Mouse (Mus musculus) spleen, postnatal 4 days (tissue): Measurements from ENCODE around the gene Atf1.
A peak's percentile ranks its signal among the peaks of the same experiment; 100 is the strongest.

Experiments
- DNase-seq, 2 experiments: peaks; one replicate each; pipeline ENCODE4 v3.0.0; 2022; ENCODE audit warnings: low spot score in 2 of 2

The Atf1 gene

GRCm38 (mm10) chr15:100215092-100215491, 12.5 kb upstream of the Atf1 start:
- DNase-seq: no peak

GRCm38 (mm10) chr15:100216173-100216572, 11.4 kb upstream of the Atf1 start:
- DNase-seq: no peak

DNA sequence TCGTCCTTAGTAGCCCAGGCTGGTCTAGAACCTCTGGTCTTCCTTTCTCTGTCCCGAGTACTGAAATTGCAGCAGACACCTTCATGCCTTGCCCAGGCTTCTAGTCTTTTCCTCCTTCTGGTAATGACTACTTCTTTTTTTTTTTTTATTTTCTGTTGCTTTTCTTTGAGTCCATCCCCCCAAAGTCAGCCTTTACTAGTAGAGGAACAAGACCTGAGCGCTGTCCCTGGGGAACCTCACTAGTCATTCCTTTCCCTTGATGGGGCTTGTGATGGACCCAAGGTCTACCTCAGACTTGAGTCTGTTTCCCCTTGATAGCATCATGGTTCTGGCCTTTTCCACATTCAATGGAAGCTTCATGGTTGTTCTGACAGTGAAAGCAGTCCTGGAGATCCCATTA, 9.6 kb upstream of the Atf1 start:
- no peak for DNase-seq

DNA sequence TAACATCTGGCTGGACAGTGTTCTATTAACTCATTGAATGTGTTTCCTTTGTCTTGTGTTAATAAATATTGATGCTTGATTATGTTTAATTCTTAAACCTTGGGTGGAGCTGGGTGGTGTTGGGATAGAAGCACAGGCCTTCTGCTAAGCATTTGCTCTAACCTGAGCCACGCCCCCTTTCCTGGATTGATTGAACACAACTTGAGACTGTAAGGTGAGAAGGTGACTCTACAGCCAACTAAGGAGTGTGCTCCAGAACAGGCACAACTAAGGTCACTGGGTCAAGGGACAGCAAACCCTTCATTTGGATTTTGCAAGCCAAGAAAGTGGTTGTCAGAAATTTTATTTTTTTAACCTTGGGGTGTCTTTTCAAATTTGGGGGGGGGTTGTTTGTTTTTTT, 8.2 kb upstream of the Atf1 start:
- no peak for DNase-seq

DNA sequence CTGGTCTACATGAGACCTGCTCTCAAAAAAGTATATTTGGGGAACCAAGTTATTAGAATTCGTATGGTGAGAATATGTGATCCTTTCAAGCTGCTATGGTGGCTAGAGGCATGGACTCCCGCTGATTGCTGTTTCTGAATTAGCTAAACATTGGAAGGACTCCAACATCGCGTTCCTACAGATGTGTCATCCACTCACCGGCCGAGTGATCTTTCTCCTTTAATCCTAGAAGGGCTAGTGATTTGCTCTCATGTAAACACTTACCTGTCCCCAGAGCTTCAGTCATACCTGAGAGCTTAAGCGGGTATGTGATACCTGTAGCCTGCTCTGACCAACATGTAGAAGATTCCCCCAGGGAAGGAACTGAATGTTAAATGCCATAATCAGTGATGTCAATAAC, 6.7 kb upstream of the Atf1 start:
- no peak for DNase-seq

DNA sequence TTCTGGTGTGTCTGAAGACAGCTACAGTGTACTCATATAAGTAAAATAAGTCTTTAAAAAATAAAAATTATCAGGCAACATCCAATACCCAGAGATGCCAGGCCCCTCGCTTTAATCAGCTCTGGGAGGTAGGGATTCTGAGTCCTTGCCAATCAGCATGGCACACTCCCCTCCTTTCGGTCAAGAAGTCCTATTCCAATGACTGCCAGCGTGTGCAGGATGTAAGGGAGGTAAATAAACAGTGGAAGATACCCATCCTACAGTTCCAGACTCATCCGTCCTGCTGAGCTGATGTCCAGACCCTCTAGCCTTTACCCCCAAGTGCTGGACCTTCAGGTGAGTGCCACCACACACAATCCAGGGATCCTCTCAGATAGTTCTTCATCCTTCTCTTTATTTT, 2.2 kb upstream of the Atf1 start:
- DNase-seq: no peak

DNA sequence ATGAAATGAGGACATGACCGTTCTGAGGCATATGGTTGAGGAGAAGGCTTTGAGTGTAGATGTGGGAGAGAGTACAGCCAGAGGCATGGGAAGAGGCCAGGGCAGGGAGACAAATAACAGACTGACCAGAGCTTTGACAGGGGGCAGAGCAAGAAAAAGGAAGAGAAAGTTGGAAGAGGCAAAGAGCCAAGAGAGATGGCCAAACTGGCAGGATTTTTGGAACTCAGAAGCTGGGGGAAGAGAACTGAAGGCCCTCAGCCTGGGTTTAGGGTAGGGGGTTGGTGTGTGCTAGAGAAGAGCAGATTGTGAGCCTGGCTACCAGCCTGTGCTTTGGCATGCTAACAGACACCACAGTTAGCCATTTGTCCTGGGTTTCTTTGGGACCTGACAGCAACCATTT, 1.7 kb upstream of the Atf1 start:
- no peak for DNase-seq

DNA sequence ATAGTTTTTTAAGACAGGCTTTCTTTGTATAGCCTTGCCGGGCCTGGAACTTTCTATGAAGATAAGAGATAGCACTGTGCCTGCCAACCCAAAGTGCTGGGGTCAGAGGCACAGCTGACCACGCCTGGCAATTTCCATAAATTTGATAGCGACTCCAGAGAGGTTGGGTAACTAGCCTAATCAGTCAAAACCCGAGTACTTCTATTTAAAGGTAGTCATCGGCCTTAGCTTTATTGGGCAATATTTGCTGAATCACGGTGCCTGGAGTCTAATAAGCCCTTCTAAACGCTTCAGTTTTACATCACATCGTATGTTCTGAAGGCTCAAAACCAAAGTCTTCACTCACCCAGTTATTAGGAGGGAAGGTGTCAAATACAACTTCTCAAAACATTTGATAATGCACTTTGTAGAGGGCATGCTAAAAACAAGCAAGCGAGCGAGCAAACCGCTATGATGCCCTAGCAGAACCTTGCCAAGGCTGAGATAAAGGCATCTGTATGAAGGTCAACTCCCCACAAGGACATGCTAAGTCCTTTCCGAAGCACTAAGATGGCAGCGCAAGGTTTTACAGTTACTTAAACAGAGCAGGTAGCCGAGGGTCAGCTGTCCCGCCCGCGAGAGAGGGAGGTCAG, 472 bp upstream of the Atf1 start:
- DNase-seq: peak in 1 of 2 experiments; percentile 38

GRCm38 (mm10) chr15:100228535-100229336, 1.1 kb downstream of the Atf1 start:
- DNase-seq: no peak

GRCm38 (mm10) chr15:100230655-100231054, 3.0 kb downstream of the Atf1 start:
- DNase-seq: no peak

DNA sequence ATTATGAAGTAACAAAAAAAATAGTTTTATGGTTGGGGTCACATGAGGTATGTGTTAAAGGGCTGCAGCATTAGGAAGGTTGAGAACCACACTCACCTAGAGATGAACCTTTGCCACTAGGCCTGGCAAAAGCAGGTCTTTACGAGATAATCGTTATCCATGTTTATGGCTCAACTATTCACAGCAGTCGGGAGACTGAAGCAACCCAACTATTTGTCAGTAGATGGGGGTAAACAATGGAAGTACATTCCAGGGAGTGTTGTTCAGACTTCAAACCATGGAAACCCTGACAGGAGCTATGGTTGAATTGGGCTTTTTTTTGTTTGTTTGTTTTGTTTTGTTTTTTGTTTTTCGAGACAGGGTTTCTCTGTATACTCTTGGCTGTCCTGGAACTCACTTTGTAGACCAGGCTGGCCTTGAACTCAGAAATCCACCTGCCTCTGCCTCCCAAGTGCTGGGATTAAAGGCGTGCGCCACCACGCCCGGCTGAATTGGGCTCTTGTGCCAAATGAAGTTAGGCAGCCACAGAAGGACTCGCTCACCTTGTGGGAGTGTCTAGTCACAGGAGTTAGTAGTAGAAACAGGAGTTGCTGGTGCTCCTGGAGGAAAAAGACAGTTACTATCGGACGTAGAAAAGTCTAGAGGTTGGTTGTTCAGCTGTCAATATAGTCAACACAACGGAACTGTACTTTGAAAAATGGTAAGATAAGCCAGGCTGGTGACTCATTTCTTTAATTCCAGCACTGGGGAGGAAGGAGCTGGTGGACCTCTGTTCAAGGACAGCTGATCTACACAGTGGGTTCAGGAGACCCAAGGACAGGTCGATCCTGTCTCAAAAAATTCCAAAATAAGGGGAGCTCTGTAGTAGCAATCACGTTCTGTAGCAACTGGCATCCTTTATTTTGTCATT, 4.3 kb downstream of the Atf1 start:
- no peak for DNase-seq

GRCm38 (mm10) chr15:100235208-100235965, 7.8 kb downstream of the Atf1 start:
- DNase-seq: no peak

DNA sequence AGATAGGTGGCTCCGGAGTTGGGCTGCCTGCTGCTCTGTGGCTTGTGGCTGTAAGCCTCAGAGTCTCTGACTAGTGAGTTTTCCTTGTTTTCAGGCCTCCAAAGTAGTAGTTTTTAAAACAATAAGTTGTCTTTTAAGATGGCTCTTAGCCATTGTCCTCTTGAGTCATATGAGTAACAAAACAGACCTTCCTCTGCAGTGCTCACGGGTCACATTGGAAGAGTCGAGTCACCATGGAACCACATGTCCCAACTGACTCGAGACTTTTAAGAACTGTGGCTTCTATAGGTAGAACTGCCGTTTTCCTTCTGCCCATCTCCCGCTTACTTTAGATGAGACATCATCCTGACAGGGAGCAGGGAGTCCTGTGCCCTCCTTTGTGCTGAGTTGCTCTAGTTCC, 9.3 kb downstream of the Atf1 start:
- no peak for DNase-seq

DNA sequence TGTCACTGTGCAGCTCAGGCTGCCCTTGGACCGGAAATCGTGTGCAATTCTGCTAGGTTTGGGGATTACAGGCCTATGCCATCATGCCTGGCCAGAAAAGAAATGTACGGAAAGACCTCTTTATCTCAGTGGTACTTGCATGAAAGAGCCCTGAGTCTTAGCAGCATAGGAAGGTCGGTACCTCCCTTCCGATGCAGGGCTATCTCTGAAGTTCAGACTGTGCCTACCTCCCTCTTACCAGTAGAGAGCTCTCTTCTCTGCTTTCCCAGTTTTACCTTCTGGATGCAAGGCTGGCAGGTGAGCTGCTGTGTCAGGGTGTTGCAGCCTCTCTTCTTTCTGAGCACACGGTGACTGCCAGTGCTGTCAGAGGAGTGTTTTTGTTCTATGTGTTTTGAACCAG, 14.2 kb downstream of the Atf1 start:
- DNase-seq: no peak

DNA sequence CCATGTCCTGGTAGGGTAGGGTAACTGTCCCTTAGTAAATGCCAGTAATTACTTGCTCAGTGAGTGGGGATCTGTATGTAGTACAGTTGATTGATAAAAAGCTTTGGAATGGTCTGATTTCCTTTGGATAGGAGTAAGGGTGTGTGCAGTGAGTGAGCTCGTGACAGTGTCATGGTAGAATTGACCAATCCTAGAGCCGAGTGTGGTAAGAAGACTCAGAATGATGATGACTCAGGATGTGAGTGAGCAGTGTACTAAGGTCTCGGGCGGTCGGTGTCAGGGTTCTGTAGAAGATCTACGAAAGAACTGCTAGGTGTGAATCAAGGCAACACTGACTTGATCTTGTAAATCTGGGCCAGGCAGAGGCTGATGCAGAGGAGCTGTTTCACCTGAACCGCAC, 18.3 kb downstream of the Atf1 start:
- no peak for DNase-seq

DNA sequence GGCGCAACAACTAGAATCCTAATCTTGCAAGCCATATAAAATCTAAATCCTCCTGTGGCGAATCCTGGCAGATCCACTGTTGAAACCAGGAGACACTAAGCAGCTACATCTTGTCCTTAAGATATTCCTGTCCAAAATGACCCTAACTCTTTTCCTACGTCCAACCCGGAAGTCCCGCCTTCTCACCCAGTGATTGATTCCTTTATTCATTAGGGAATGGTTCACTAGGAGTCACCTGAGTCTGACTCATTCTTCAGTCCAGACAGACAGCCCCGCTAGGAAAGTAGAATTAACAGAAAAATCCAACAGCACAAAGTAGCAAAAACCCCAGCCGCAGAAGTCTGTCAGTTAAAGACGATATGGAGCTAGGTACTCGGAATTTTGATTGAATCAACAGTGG, 19.7 kb downstream of the Atf1 start:
- DNase-seq: no peak

DNA sequence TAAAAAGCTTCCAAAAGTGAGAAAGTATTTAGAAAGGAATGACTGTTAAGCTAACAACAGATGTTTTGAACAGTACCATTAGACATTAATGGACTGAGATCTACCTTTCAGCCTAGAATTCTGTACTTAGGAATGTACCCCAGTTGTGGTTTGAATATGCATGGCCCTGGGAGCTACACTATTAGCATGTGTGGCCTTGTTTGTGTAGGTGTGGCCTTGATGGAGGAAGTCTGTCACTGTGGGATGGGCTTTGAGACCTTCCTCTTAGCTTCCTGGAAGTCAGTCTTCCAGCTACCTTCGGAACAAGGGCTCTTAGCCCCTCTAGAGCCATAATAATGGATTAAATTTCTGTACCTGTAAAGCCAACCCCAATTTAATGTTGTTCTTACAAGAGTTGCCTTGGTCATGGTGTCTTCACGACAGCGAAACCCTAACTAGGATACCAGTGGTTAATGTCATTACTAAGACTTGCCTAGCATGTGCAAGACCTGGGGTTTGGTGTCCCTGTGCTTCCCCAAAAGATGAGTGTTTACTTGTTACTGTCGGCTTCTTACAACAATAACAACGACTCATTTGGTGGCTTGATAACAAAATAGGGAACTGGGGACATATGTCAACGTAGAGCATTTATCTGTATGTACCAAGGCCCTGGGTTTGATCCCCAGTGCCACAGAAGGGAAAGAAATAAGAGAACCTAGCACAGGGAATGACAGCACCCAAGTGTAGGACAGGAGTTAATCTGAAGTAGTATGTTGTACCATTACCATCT, 21.2 kb downstream of the Atf1 start:
- no peak for DNase-seq

GRCm38 (mm10) chr15:100251153-100251780, 23.6 kb downstream of the Atf1 start:
- DNase-seq: no peak

- DNase-seq: no peak
Measured at GRCm38 (mm10) chr15:100256386-100256785, 28.8 kb downstream of the Atf1 start.

DNA sequence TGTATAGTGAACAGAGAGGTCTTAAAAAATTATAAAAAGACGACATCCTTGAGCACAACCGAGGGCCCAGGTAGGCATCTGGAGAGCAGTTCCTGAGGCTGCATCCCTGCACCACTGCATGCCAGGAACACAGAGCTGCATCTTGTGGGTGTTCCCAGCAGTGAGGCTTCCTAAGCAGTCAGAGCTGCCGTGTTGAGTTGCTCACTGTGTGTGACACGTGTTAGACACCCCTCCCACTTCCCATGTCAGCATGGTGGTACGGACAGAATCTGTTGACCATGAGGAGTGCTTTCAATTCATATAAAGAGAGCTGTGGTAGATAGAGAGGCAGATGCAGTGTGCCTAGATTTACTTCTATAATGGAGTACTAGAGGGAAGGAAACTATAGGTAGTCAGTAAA, 29.7 kb downstream of the Atf1 start:
- no peak for DNase-seq
